Mouse (Mus musculus) left cerebral cortex, adult 8-10 months (tissue): ENCODE measurements around the gene Grsf1. TPM values are rescaled to one million over a fixed set of nuclear protein-coding genes. Genes with fewer than 3 reads are reported as not detected.

ENCODE experiments used
- DNase-seq, 2 experiments: peaks; one replicate each; pipeline ENCODE4 v3.0.0; 2022; ENCODE audit warnings: low spot score in 2 of 2
- total RNA-seq, 4 experiments: library from RNA; stranded (reverse); gene quantifications; 2 replicates each; pipeline ENCODE4 v1.2.4; 2022

Grsf1 gene
- total RNA-seq, 4 experiments from 2014 or later, result 101 to 106 (median 103) TPM

- DNase-seq, result no peak
These were observed 12.7 kb upstream of the Grsf1 start for GRCm38 (mm10) chr5:88688583-88689187.

- no peak for DNase-seq
These were observed 12.0 kb upstream of the Grsf1 start for GRCm38 (mm10) chr5:88687996-88688406.

GRCm38 (mm10) chr5:88685745-88686299, 9.9 kb upstream of the Grsf1 start:
- DNase-seq, result no peak

DNA sequence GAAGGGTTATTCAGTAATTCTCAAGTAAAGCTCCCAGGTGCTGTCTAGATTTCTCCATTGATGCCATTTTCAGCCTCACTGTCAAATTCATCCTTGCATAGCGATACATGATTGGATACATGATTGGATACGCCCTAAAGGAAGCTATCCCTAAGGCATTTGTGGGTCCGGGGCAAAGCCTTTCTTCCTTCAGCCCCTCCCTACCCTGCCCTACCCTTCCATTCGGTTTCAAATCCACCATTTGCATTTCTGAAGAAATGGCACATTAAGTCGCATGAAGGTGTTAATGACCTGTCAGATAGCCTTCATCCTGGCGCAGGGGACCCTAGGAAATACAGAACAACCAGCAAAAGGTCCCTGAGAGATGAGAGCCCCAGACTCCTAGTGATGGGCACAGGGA, 9.3 kb upstream of the Grsf1 start:
- no peak for DNase-seq

GRCm38 (mm10) chr5:88684226-88684625, 8.3 kb upstream of the Grsf1 start:
- no peak for DNase-seq

DNA sequence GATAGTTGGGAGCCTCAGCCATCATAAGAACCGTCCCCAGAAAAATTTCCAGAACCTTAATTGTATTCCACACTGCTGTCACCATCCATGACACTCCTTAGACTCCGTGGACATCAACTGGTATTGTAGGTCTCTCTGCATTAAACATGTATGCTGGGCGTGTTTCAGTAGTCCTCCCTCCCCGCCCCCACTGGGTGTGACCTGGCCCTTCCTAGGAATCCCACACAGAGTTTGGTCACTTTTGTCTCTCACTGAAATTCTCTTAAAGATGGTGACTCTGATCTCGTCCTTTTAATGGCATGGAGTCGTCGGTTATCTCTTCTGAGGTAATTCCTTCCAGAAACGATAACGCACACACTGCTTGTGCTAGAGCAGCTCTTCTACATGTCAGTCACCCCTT, 7.7 kb upstream of the Grsf1 start:
- DNase-seq, result no peak

DNA sequence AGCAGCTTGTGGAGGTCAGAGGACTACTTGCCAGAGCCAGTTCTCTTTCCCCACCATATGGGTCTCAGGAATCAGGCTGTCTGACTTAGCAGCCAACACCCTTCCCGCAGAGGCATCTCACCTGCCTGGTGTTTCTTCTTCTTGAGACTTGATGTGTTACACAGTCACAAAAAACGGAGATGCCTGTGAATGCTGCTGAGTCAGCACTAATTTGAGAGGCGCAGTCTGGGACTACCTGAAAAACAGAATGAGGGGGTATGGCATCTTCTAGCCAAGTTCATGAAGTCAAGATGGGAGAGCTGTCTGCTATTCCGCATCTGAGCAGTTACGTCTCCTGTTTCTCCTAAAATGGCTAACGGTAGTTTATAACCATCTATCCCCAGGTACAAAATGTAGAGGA, 4.6 kb upstream of the Grsf1 start:
- no peak for DNase-seq

DNA sequence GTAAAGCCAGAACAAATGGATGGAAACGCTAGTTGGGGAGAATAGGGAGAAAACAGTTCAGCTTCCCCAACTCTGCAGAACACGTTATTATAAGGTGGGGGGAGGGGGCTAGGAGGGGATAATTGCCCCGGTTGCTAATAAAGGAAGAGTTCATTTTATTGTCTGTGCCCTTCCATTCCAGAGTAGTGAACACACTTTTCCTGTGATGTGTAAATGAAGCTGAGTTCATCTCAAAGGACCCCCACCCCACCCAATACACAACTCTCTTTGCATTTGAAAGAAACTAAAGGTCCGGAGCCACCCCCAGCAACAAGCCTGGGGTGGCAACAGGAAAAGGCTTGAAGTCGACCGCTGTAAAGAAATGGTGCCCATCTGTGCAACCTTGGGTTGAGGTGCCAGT, 3.4 kb upstream of the Grsf1 start:
- no peak for DNase-seq

DNA sequence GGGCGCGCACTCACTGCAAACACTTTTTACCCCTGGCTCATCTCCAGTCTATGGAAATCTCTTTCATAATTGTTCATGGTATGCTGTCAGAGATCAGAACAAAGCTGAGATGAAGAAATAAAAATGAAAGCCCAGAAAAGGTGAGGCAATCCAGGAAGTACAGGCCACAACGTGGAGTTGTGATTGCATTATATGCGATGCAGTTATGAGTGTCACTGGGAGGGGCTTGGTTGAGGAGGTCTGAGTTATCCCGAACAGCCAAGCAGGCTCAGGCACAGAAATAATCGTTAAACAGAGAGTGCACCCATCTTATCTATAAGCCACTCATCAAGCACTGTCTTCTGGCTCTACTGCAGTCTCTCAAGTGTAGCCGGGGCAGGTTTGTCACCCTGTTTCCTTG, 3.0 kb upstream of the Grsf1 start:
- no peak for DNase-seq

DNA sequence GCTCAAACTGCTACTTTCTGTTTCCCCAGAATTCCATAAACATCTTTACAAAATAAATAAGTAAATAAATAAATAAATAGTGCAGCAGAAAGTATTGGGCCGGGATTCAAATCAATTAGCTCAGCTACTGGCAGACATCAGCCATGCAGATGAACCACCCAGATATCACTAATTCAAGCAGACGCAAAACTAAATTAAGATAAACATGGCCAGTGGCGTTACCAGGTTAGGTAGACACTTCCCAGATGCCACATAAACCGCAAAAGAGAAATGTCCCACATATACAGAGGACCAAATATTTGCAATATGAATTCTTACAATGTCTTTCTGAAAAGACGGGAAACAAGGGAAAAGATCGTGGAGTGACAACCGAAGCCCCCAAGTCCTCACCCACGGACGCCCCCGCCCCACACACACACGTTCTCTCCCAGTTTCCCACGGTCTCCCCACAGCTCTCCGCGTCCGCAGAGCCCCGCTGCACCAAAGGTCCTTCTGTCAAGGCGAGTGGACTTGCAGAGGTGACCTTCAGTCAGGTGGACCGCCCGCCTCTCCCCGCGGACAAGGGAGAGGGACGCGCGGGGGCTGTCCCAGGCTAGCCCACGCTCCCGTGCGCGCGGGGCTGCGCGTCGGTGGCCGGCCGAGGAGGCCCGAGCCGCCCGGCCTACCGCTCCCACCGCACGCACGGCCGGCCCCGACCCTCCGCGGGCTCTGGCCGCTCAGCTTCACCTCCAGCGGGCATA, 1.1 kb downstream of the Grsf1 start:
- peak in 1 of 2 experiments; percentile 35 for DNase-seq

- DNase-seq, result no peak
These were observed 12.1 kb downstream of the Grsf1 start for GRCm38 (mm10) chr5:88663875-88664274.

DNA sequence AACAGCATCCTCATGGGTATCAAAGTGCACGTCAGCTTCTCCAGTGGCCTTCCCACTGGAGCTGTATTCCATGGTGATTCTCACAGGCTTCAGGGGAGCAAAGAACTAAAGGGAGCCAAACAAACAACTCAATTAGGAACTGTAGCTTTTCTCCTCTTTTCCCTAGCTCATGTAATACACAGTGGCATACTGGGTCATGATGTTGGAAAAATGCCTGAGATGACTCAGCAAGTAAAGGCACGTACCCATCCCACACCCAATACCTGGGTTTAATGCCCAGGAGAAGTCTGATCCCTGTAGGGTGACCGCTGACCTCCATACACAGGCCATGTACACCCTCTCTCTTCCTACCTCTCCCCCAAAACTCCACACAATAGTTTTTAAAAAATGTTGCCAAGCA, 12.8 kb downstream of the Grsf1 start:
- no peak for DNase-seq

DNA sequence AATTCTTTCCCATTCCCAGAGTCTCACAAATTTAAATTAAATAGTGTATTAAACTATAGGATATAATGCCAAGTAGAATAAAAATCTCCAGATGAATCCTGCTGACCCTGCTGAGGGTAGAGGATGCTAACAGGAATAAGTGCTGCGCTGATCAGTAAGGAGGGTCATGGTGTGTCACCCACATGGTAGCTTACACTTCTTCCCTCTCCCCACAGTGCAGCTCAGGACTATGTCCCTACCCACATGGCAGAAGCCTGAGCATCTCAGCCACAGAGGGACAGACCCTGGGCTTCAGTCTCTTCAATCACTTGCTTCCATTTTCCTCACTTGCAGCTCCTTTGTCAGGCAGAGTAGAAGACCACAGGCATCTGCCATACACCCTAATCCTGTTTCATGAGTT, 18.1 kb downstream of the Grsf1 start:
- DNase-seq, result no peak

DNA sequence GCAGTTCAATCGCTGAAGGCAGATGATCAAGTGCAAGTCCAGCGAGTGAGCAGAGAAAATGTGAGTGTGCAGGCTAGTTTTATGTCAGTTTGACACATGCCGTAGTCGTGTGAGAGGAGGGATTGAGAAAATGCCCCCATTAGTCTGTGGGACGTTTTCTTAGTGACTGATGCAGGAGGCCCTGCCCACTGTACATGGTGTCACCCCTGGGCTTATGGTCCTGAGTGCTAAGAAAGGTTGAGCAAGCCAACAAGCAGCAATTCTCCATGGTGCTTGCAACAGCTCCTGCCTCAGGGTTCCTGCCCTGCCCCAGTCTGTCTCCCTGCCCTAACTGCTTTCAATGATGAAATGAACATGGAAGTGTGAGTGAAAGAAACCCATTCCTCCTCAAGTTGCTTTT, 23.4 kb downstream of the Grsf1 start:
- no peak for DNase-seq

- no peak for DNase-seq
These were observed 26.5 kb downstream of the Grsf1 start for GRCm38 (mm10) chr5:88649250-88650173.

DNA sequence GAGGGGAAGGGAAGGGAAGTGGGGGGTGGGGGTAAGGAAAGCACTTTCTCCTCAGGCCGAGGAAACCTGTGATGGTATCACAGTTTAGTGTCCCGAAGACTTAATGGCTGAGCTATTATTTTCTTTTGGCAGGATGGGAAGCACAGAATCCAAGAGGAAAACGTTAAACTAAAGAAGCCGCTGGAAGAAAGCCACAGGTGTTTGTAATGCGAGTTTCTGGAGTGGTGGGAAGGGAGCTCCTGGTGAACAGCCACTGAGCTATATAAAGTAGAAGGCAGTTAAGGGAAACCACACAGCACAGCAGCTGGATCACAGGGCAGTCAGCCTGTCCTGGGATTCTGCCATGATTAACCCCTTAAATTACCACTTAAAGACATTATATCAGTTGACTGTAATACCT, 30.6 kb downstream of the Grsf1 start:
- DNase-seq, result no peak

DNA sequence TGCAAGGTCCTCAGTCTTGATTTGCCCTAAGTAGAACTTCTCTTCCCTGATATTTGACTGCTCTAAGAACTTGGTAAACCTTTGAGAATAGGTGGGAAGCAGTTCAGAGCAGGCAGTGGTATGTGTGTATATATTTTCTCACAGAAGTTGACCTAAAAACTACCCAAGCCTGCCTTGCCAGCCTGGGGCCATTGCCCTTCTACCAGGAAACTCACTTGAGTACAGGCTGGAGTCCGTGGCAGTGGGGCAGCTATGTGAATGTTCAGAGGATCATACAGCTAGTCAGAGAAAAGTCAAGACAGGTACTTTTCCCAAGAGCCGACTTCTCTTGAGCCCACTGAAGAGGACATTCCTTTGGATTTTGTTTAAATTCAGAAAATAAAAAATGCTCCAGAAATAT, 31.1 kb downstream of the Grsf1 start:
- no peak for DNase-seq

DNA sequence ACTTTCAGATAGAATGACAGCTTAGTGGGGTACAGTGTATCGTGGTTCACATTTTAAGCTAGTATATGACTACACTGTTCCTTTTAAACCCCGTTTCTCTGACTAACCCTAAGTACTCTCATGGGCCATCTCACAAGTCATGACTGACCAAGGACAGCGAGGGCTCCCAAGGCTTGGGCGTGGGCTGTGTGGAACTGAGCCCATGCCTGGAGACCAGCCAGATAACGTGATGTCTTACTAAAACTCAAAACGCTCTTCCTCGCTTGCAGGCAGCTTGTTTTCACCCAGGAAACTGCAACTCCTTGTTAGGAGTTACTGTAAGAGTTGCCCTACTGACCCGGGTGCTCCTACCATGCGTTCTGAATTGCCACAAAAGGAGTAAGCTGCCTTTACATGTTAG, 32.5 kb downstream of the Grsf1 start:
- no peak for DNase-seq

DNA sequence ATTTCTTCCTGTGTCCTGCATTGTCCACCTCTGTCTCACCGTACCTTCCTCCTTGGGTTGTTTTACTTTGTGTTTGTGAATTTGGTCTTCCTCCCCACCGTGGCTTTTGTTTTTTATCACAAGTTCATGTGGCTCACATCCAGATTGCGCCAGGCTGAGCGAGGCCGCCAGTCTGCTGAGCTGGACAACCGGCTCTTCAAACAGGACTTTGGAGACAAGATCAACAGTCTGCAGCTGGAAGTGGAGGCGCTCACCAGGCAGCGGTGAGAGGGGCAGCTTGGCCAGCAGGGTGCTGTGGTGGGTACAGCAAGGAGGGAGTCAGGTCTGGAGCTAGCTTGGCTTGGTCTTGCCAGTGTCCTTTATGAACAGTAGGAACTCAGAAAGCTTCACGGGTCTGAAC, 33.2 kb downstream of the Grsf1 start:
- DNase-seq, result no peak

DNA sequence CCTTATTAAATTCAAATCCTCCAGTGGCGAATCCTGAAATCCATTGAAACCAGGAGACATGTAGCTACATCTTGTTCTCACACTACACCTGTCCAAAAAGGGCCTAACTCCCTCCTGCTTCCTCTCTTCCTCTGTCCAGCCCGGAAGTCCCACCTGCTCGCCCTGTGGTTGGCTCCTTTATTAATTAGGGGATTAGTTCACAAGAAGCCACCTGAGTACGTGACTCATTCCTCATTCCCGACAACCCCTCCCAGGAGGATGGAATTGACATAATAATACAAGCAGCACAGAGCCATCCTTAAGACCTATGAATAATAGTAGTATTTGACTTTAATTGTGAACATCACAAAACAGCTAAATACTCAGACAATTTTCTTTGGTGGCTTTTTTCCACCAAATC, 41.9 kb downstream of the Grsf1 start:
- DNase-seq, result no peak

DNA sequence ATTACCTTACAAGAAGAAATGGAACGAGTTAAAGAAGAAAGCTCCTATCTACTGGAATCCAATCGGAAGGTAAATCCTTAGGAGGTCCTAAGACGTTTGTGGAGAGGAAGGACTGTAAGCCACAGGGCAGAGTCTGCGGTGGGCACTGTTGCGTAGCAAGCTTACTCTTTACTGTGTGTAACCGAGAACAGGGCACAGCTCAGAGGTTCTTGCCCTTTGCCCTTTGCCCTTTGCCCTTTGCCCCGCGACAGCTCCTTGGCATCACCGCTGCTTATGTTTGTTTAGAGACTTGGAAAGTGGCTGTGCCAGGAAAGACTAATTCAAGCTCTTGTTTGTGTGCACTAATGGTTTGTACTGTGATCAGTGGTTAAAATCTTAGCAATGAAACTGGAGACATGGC, 43.5 kb downstream of the Grsf1 start:
- DNase-seq, result no peak

GRCm38 (mm10) chr5:88631545-88631944, 44.4 kb downstream of the Grsf1 start:
- DNase-seq, result no peak
